Mouse (Mus musculus): ENCODE measurements around the gene 4930469K13Rik.

The 4930469K13Rik gene

DNA sequence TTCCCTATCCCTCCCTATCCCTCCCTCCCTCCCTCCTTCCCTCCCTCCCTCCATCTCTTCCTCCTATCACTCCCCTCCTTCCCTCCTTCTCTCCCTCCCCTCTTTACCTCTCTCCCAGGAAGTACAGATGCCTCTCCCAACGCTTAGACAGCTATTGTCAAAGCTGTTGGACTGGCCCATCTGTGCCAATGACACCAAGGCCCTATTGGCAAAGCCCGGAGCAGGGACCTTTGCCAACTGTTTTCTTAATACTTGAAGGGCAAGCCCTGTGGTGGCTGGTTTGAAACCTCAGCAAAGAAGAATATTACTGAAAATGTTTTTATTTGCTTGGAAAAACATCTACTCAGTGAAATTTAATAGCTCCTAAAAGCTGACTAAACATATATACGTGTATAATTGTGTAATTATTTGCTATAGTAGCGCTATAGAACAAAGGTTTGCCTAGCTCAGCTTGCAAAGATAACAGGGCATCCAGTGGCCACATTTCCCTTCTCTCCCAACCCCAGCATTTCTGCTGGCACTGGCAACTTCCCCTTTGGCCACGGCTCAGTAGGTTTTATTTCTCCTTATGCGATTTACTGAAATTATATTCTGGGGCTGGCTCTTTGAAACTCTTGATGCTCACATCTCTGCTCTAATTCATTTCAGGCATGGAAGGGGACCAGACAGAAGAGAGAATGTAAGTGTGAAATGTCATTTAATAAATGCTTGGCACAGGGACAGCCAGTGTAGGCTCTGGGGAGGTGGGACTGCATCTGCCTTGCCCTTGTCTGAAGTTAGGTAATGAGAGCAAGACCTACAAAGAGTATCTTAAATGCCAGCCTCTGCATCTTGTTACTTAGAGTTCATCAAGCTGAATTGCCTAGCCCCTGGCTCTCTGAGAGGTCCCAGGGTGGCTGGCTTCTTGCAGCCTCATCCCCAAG lies 18.6 kb downstream of the 4930469K13Rik start:
- DNase-seq (ENCODE audit: low spot score in 2 of 2): no peak

DNA sequence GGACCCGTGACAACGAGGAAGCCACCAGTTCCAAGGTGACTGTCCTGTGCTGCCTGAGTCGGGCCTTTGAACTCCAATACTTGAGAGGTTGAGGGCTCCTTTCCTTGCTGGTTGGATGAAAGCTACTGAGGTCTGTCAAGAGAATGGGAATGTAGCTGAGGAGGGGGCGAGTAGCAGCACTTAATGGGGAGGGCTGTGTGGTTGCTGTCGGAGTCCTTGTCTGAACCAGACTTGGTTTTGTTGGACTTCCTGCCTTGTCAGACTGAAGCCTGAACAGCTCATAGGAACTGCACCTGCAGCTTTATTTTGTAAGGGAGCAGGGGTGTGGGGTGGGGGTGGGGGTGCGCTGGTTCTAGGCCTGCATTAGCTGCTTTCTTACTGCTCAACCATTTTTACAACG lies 19.8 kb downstream of the 4930469K13Rik start:
- no peak for DNase-seq (ENCODE audit: low spot score in 2 of 2)

DNA sequence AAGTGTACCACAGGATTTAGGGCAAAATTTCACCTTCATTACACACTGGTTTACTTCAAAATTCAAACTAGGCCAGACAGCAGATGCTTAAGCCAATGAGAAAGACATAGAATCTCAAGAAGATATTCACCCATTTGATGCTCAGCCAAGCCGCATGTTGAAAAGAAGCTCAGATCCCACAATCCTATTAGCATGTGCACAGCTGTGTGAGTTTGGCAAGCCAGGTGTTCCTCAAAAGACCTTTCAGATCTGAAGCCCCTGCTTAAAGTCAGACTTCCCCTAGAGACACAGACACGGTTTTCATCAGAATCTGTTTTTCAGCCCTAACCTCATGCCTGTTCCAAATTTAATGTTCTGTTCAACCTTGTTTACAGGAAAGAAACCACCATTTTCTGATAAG lies 20.5 kb downstream of the 4930469K13Rik start:
- DNase-seq (ENCODE audit: low spot score in 2 of 2): no peak

DNA sequence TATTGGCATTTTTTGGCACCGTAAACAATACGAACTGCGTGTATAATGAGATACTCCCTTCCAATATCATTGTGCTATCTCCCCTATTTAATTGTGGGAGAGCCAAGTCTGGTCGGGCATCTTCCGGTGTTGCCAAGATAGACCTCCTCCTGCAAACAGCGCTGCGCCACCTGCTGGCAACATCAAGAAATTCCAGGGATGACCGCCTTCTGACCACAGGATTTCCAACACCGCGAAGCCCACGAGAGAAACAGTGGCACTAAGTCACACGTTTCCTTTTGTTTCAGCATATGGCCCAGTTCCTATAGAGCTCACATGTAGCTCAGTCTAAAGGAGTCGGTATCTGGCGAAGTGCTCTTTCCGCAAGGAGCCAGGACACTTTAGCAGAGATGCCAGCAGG lies 24.6 kb downstream of the 4930469K13Rik start:
- peak; percentile 50 to 53 for DNase-seq (ENCODE audit: low spot score in 2 of 2)

DNA sequence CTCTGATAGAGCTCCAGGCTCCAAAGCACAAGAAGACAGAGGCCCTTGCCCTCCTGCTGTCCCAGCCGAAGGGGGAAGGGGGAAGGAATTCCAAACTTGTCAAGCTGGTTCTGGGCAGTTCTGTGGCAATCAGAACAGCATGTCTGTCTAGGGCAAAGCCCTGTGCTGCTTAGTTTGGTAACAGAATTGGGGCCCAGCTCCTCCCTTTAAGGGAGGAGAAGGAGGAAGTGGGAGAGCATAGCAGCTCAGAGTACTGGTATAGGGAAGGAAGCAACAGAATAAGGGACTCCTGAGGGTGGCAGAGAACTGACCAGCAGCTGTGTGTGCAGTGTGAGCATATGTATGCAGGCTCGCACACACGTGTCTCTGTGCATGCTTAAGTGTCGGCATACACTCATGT lies 26.0 kb downstream of the 4930469K13Rik start:
- no peak for DNase-seq (ENCODE audit: low spot score in 2 of 2)

DNA sequence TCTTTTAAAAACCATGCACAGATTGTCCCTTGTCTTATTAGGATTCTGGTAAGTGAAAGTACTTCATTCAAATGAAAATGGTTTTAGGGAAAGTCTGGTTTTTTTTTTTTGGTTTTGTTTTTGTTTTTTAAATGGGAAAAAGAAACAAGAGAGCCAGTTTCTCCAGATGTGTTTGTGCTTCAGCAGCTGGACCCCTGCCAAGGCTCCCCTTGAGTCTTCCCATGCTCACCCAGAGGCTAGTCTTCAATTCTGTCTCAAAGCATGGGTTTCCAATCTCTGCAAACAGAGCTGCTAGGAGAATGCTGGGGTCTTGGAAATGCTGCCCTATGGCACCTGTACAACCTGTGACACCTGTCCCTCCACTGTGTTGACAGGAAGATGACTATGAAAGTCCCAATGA lies 27.8 kb downstream of the 4930469K13Rik start:
- DNase-seq (ENCODE audit: low spot score in 2 of 2): no peak

DNA sequence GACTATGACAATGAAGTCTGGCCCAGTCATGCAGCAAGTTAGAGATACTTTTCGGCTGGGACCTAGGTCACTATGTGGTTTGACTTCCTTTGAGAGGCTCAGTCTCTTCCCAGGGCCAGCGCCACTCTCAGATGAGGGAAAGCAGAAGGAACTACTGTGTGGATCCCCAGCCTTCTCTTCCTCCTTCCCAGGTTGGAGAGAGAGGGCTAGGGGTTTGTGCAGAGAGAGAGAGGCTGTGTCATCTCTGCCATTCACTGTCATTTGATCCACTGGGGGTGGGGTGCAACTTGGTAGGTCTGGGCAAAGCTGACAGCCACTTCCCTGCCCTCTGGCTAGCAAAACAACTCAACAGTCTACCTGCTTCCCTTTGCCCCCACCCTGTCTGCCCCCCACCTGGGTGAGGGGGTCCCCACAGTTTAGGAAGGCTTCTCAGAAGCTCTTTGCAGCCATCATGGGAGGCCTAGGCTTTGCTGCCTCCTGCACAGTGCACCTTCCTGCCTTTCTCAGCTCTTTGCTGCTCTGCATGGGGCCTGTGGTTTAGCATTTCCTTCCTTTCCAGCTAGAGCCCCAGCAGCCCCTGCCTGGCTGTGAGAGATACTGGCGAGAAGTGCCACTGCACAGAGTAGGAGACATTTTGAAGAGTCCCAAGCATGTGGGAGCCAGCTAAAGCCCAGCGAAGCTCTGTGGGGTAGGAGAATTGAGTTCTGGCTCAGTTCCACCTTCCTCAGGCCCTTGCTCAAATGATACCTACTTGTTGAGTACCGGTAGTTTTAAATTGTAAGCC lies 34.5 kb downstream of the 4930469K13Rik start:
- peak; percentile 60 to 63 for DNase-seq (ENCODE audit: low spot score in 2 of 2)

DNA sequence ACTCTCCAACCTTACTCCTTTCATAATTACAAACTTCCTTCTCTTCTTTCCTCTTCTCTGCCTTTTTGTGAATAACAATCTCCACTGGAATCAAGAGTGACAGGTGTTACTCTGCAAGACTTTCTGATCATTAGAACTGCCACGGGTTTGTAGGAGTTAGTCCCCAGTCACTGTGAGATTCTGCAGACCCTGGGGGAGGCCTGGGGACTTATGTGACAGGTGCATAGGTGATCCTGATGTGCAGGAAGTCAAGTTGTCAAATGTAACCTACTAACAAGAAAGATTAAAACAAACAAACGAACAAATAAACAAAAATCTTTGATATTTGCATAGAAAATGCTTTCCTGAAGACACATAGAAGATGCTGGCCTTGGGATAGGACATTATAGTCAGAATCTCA lies 35.1 kb downstream of the 4930469K13Rik start:
- no peak for DNase-seq (ENCODE audit: low spot score in 2 of 2)

DNA sequence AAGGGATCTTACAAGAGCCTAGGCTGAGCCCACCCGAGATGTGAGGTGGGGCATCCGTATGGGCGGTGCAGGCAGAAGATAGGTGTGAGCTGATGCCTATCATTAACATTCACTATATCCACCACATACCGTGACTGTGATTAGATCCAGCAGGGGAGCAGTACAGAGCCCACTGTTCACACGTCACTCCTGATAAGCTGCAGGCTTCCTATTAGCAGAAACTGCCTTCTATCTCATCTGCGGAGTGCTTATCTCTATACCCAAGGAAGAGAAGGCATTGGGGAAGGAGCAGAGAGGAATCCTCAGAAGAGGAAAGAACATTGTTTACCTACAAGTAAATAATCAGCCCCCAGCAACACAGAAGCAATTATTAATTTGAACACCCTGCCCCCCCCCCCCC lies 36.6 kb downstream of the 4930469K13Rik start:
- no peak for DNase-seq (ENCODE audit: low spot score in 2 of 2)

DNA sequence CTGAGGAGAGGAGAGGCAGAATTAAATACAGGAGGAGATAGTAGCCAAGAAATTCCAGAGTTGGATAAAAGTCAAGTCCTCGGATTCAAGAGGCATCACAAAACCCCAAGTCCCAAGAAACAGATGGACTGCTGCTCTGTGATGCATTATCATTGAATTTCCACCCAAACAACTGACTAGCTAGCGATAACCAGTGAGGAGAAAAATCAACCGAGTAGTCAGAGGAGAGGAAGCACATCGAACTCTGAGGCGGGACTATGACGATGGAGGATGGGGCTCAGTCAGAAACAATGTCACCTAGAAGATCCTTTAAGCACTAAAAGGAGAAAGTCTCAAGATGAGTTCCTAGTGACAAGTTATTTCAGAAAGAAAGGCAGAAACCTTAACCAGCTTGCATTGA lies 39.4 kb downstream of the 4930469K13Rik start:
- no peak for DNase-seq (ENCODE audit: low spot score in 2 of 2)

DNA sequence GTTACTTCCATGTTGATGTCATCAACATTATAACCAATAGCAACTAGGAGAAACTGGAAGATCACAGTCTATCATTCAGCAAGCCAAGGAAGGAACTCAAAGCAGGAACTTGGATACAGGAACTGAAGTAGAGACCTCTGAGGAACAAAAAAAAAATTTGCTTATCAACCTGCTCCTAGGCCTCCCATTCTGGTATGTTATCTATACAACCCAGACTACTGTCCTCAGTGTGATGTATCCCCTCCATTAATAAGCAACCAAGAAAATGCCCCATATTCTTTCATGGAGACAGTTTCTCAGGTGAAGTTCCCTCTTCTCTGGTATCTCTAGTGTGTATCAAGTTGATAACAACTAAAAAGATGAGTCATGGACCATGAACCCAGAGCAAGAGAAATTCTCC lies 40.0 kb downstream of the 4930469K13Rik start:
- DNase-seq (ENCODE audit: low spot score in 2 of 2): no peak

DNA sequence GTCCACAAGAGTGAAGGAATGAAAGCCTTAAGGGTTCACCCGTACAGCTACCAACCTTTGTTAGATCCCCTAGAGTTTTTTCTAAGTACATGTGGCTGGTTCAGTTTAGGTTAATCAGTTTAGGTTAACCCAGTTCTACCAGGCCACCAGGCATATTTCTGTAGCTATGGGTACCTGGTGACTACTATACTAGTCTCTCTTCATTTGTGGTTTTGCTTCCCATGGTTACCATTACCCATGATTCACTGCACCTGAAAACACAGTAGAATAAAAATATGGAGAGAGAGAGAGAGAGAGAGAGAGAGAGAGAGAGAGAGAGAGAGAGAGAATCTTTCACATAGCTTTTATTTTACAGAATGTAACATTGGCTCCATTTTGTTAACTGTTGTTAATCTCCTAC lies 41.6 kb downstream of the 4930469K13Rik start:
- DNase-seq (ENCODE audit: low spot score in 2 of 2): no peak

DNA sequence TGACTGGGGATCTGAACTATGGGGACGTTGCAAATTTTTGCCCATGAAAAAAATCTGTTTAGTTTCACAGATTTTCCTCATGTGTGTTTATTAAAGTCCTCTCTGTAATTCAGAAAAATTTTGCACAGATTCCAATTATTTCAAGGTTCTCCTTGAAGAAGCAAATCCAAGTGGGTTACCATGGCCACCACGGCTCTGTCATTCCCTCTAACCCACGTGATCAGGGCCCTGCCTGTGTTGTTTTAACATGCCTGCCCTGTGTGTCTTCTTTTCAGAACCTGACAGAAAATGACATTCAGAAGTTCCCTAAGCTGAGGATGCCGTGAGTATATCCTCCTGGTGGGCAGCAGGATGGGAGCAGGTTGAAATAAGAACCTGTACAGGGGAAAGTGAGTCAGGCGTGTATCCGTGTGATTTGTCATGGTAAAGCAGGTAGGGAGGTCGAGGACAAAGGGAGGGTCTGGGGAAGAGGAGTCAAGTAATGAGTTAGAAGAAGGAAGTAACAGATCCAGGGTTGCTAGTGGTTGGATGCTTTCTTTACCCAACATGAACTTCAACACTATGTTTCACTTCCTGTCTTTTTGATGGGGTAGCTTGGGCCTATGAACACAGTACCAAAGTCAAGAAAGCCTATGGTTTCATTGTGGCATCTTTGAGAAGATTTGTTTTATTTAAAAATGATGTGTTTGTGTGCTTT lies 44.2 kb downstream of the 4930469K13Rik start:
- no peak for DNase-seq (ENCODE audit: low spot score in 2 of 2)

DNA sequence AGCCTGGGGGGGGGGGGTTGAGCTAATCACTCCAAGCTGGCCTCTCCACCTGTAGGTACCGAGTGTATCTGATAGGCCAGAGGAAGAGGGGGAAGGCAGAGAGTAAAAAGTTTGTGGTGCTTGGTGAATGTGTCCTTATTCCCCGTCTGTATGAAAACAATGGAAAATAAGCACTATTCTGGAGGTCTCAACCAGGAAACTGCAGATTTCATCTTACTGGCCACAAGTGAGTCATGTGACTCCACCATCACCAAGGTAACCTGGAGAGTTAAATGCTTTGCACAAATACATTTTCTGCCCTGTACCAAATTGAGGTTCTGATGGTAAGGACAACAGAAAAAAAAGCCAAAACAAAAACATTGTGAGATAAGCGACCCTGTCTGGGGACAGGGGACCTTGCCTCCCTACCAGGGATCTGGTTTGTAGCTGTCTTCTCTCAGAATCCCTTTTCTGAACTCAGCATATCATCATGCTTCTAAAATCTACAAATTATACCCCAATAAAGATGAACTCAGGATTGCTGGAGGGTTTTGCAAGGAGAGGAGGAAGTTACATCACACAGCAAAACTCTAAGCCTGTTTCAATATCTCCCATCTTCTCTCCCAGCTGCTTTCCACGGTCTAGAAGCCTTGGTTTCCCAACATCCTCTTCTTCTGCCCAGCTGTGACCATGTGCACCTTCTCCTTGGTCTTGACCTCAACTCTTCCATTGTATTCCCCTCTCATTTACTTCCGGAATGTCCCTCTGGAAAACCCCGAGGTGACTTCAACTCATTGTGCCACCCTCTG lies 45.1 kb downstream of the 4930469K13Rik start:
- no peak for DNase-seq (ENCODE audit: low spot score in 2 of 2)

DNA sequence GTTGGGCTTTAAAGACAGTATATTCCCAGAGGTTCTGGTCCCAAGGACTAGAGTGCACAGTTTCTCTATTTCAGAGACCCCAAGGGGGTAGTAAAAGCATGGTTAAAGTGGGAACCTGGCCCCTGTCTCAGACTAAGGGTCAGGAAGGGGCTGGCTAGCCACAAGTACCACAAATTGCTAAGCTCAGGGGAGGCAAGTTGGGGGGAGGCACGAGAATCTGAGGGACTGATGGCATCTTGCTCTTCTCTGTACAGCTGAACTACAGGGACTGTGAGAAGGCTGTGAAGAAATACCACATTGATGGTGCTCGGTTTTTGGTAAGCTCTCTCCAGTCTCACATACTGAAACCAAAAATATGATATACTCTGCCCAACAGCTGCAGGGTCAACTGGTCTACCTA lies 47.7 kb downstream of the 4930469K13Rik start:
- peak; percentile 14 to 39 for DNase-seq (ENCODE audit: low spot score in 2 of 2)

DNA sequence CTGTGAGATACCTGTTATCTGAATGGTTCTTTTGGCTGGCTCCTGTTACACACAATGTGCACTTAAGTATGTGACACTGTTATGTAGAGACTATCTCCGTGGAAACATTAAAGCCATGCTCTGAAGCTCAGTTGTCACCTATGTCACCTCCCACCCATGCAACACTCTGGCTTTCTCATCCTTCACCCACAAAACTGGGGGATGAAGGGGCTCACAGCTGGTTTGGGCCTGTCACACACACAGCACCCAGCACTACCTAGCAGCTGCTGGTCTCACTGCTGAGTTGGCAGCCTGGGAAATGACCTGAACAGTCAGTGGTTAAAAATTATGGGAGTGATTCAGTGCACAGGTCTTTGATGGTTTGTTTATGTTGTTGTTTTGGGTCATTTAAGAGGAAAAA lies 48.3 kb downstream of the 4930469K13Rik start:
- DNase-seq (ENCODE audit: low spot score in 2 of 2): peak; percentile 20 to 59

DNA sequence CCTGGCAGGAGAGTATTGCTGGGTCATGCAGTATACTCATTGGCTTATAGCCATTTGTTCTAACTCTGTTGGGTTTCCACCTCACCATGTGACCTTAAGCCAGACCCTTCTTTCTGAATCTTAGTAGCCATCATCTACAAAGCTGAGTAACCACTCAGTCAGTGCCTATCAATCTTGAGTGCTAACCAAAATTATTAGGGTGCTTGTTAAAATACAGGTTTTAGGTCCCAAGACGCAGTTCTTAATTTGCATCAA lies 49.3 kb downstream of the 4930469K13Rik start:
- DNase-seq (ENCODE audit: low spot score in 2 of 2): peak in 1 of 2 experiments; percentile 20

DNA sequence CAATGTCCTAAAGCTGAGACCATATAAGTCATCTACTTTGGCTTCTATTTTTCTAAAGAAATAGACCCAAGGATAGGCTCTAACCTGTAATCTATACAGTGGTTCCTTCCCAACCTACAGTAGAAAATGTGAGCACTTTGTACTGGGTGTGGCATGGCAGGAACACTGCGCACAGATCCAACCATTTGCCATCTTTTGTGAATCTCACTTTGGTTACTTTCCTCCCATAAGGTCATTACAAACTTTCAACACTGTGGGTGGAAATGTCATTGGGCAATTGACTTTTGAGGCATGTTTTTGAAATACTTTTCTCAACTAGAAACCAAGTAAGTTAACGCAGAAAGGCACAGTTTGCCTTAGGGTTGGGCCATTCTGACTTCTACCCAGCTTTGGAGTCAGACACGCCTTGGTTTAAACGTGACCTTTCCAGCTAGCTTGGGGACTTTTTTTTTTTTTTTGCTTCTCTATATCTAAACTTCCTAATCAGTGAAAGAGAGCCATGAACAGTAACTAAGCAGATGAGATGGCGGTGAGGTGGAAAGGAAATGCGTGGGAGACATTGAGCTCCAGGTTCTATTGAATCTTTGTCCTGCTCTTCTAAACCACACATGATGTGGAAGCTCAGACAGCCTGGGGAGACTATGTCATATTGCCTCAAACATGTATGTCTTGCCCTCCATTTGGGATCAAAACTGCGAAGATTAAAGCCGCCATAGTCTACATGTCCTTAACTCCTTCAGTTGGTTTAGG lies 49.8 kb downstream of the 4930469K13Rik start:
- DNase-seq (ENCODE audit: low spot score in 2 of 2): peak in 1 of 2 experiments; percentile 6

DNA sequence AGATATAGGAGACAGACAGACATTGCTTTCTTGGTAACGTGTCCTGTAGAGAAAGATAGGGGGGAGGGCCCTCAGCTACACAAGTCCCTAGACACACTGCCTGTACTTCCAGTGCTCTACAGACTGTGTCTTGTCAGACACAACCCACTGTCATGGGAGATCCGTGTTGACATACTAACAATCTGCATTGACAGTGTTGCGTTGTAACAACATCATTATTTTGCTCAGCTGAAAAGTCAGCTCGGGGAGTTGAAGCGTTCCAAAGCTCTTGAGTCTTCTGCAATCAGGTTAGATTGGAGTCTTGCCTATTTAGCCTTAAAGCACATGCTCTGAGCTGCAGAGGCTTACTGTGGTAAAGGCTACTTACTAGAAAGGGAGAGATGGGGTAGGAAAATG lies 50.8 kb downstream of the 4930469K13Rik start:
- DNase-seq (ENCODE audit: low spot score in 2 of 2): peak in 1 of 2 experiments; percentile 12

DNA sequence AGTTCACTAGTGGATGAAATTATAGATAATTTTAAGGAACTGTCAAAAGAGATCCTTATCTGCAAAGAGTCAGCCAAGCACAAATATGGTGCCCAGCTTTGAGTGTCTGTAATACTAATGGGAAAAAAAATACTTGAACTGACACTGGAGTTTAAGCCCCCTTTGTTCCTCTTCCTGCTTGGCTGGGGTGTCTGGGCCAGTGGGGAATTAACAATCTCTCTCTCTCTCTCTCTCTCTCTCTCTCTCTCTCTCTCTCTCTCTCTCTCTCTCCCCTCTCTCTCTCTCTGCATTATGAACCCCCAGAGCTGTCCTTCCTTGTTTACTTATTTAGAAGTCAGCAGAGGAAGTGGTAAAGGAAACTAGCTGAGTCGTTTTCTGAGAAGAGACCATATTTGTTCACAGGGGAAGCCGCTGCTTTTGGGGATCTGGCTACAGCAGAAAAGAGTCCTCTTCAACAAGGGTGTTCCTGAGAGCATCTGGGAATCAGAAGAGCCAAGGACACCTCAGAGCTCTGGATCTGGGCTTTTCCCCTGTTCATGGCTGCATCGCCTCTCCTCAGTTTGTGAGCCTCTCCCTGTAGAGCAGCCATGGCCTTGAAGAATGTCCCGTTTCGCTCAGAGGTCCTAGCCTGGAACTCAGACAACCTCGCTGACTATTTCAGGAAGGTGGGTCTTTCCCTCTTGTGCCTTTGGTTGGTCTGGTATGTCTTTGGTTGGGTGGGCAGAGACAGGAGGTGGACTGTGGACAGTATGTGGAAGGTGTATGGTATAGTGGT lies 51.4 kb downstream of the 4930469K13Rik start, which contains the start of gene Lcp2:
TSS of gene Lcp2 (plus strand) at position 154 of the 775 bp plus-strand sequence.
- peak; percentile 14 to 48 for DNase-seq (ENCODE audit: low spot score in 2 of 2)

Measured in natural killer cell, adult 2 months (primary cell).